Mouse (Mus musculus): Measurements from ENCODE around the gene Nlrp6. TPM values are rescaled to one million over a fixed set of nuclear protein-coding genes. Genes with fewer than 3 reads are reported as not detected.
A peak's percentile ranks its signal among the peaks of the same experiment; 100 is the strongest.

The Nlrp6 gene
- total RNA-seq (2014; fragmentation: Nextera tagmentation) (not detected in 2 replicates), total RNA-seq (2017) (0.11 and 0.12 TPM in 2 replicates), polyA plus RNA-seq (2012) (0.07 and 0.08 TPM in 2 replicates)

GRCm38 (mm10) chr7:140920418-140921029, at the start of gene Nlrp6:
TSS of gene Nlrp6 (plus strand) at chr7:140920902.
- Histone ChIP-seq H3K4me3 (ENCODE audit: low read depth, low read length) (peak within 1 kb of the TSS; percentile 51; the same call in 1 of the 2 replicates), H3K36me3 (replicated peaks) (no peaks in the 10 kb centered on the region), H3K4me1 (ENCODE audit: insufficient read depth, low read depth, low read length) (peaks cover 52% of the 10 kb centered on the region)

GRCm38 (mm10) chr7:140874224-140874623, 46.5 kb upstream of the Nlrp6 start:
- Histone ChIP-seq H3K36me3 (replicated peaks) (peaks cover 88% of the 10 kb centered on the region), H3K4me1 (ENCODE audit: insufficient read depth, low read depth, low read length) (peaks cover 26% of the 10 kb centered on the region), H3K9me3 (replicated peaks) (no peaks in the 10 kb centered on the region), H3K27me3 (ENCODE audit: insufficient read depth, low read length) (no peaks in the 10 kb centered on the region), H3K4me3 (ENCODE audit: low read depth, low read length) (no peak overlapping the region)
- TF ChIP-seq CTCF (IDR thresholded peaks at IDR 0.05; ENCODE audit: low read depth, low read length): no peak
- no peak for TF ChIP-seq TAL1 (conservative IDR thresholded peaks at IDR 0.05; ENCODE audit: low read depth, low read length)
- no peak for TF ChIP-seq GATA1 (IDR thresholded peaks at IDR 0.05; ENCODE audit: borderline replicate concordance, low read length)
- TF ChIP-seq POLR2AphosphoS5 (IDR thresholded peaks at IDR 0.05; ENCODE audit: insufficient replicate concordance, low read depth, low read length): no peak
- no peak for TF ChIP-seq GATA2 (IDR thresholded peaks at IDR 0.05; ENCODE audit: borderline replicate concordance, low read depth, low read length)
- DNase-seq (ENCODE audit: low spot score): no peak
- no peak for ATAC-seq (ENCODE audit: extremely low read depth, insufficient number of reproducible peaks, low FRiP score, poor library complexity, severe bottlenecking)

More at GRCm38 (mm10) chr7:140920418-140921029, at the start of gene Nlrp6:
- peaks cover 10% of the 10 kb centered on the region for H3K9me3 ChIP-seq (replicated peaks)
- DNase-seq (ENCODE audit: low spot score): no peak
- TF ChIP-seq GATA1 (IDR thresholded peaks at IDR 0.05; ENCODE audit: borderline replicate concordance, low read length) (no peak), GATA2 (IDR thresholded peaks at IDR 0.05; ENCODE audit: borderline replicate concordance, low read depth, low read length) (no peak), POLR2AphosphoS5 (IDR thresholded peaks at IDR 0.05; ENCODE audit: insufficient replicate concordance, low read depth, low read length) (no peak), CTCF (IDR thresholded peaks at IDR 0.05; ENCODE audit: low read depth, low read length) (no peak), TAL1 (conservative IDR thresholded peaks at IDR 0.05; ENCODE audit: low read depth, low read length) (no peak)
- H3K27me3 ChIP-seq (ENCODE audit: insufficient read depth, low read length): peaks cover 38% of the 10 kb centered on the region
- ATAC-seq (ENCODE audit: extremely low read depth, insufficient number of reproducible peaks, low FRiP score, poor library complexity, severe bottlenecking): no peak

GRCm38 (mm10) chr7:140877364-140877763, 43.3 kb upstream of the Nlrp6 start:
- Histone ChIP-seq H3K36me3 (replicated peaks) (peaks cover 63% of the 10 kb centered on the region), H3K27me3 (ENCODE audit: insufficient read depth, low read length) (no peaks in the 10 kb centered on the region), H3K4me1 (ENCODE audit: insufficient read depth, low read depth, low read length) (peaks cover 42% of the 10 kb centered on the region), H3K4me3 (ENCODE audit: low read depth, low read length) (no peak overlapping the region), H3K9me3 (replicated peaks) (no peaks in the 10 kb centered on the region)
- TF ChIP-seq GATA1 (IDR thresholded peaks at IDR 0.05; ENCODE audit: borderline replicate concordance, low read length) (no peak), POLR2AphosphoS5 (IDR thresholded peaks at IDR 0.05; ENCODE audit: insufficient replicate concordance, low read depth, low read length) (no peak), CTCF (IDR thresholded peaks at IDR 0.05; ENCODE audit: low read depth, low read length) (no peak), TAL1 (conservative IDR thresholded peaks at IDR 0.05; ENCODE audit: low read depth, low read length) (no peak), GATA2 (IDR thresholded peaks at IDR 0.05; ENCODE audit: borderline replicate concordance, low read depth, low read length) (no peak)
- no peak for DNase-seq (ENCODE audit: low spot score)
- ATAC-seq (ENCODE audit: extremely low read depth, insufficient number of reproducible peaks, low FRiP score, poor library complexity, severe bottlenecking): no peak

- Histone ChIP-seq H3K9me3 (replicated peaks) (no peaks in the 10 kb centered on the region), H3K4me3 (ENCODE audit: low read depth, low read length) (no peak overlapping the region), H3K4me1 (ENCODE audit: insufficient read depth, low read depth, low read length) (peaks cover 49% of the 10 kb centered on the region), H3K36me3 (replicated peaks) (peaks cover 59% of the 10 kb centered on the region), H3K27me3 (ENCODE audit: insufficient read depth, low read length) (no peaks in the 10 kb centered on the region)
- ATAC-seq (ENCODE audit: extremely low read depth, insufficient number of reproducible peaks, low FRiP score, poor library complexity, severe bottlenecking) (no peak), DNase-seq (ENCODE audit: low spot score) (no peak)
- TF ChIP-seq CTCF (IDR thresholded peaks at IDR 0.05; ENCODE audit: low read depth, low read length): no peak
- TF ChIP-seq GATA2 (IDR thresholded peaks at IDR 0.05; ENCODE audit: borderline replicate concordance, low read depth, low read length): no peak
- no peak for TF ChIP-seq POLR2AphosphoS5 (IDR thresholded peaks at IDR 0.05; ENCODE audit: insufficient replicate concordance, low read depth, low read length)
- TF ChIP-seq GATA1 (IDR thresholded peaks at IDR 0.05; ENCODE audit: borderline replicate concordance, low read length): no peak
- no peak for TF ChIP-seq TAL1 (conservative IDR thresholded peaks at IDR 0.05; ENCODE audit: low read depth, low read length)
Measured at GRCm38 (mm10) chr7:140879355-140879754, 41.3 kb upstream of the Nlrp6 start.

- peaks cover 58% of the 10 kb centered on the region for H3K36me3 ChIP-seq (replicated peaks)
Measured at GRCm38 (mm10) chr7:140880419-140880818, 40.3 kb upstream of the Nlrp6 start.

GRCm38 (mm10) chr7:140880865-140881515, 39.7 kb upstream of the Nlrp6 start:
- ATAC-seq (ENCODE audit: extremely low read depth, insufficient number of reproducible peaks, low FRiP score, poor library complexity, severe bottlenecking) (no peak), DNase-seq (ENCODE audit: low spot score) (no peak)
- no peaks in the 10 kb centered on the region for H3K9me3 ChIP-seq (replicated peaks)
- H3K36me3 ChIP-seq (replicated peaks): peaks cover 59% of the 10 kb centered on the region
- peak overlapping the region; percentile 90 for H3K4me3 ChIP-seq (ENCODE audit: low read depth, low read length)
- peaks cover 44% of the 10 kb centered on the region for H3K4me1 ChIP-seq (ENCODE audit: insufficient read depth, low read depth, low read length)
- H3K27me3 ChIP-seq (ENCODE audit: insufficient read depth, low read length): no peaks in the 10 kb centered on the region
- no peak for TF ChIP-seq TAL1 (conservative IDR thresholded peaks at IDR 0.05; ENCODE audit: low read depth, low read length)
- no peak for TF ChIP-seq CTCF (IDR thresholded peaks at IDR 0.05; ENCODE audit: low read depth, low read length)
- TF ChIP-seq GATA2 (IDR thresholded peaks at IDR 0.05; ENCODE audit: borderline replicate concordance, low read depth, low read length): no peak
- TF ChIP-seq GATA1 (IDR thresholded peaks at IDR 0.05; ENCODE audit: borderline replicate concordance, low read length): no peak
- TF ChIP-seq POLR2AphosphoS5 (IDR thresholded peaks at IDR 0.05; ENCODE audit: insufficient replicate concordance, low read depth, low read length): no peak

More at GRCm38 (mm10) chr7:140880419-140880818, 40.3 kb upstream of the Nlrp6 start:
- no peaks in the 10 kb centered on the region for H3K9me3 ChIP-seq (replicated peaks)
- ATAC-seq (ENCODE audit: extremely low read depth, insufficient number of reproducible peaks, low FRiP score, poor library complexity, severe bottlenecking) (no peak), DNase-seq (ENCODE audit: low spot score) (no peak)
- H3K27me3 ChIP-seq (ENCODE audit: insufficient read depth, low read length): no peaks in the 10 kb centered on the region
- TF ChIP-seq TAL1 (conservative IDR thresholded peaks at IDR 0.05; ENCODE audit: low read depth, low read length) (no peak), POLR2AphosphoS5 (IDR thresholded peaks at IDR 0.05; ENCODE audit: insufficient replicate concordance, low read depth, low read length) (no peak), GATA2 (IDR thresholded peaks at IDR 0.05; ENCODE audit: borderline replicate concordance, low read depth, low read length) (no peak), GATA1 (IDR thresholded peaks at IDR 0.05; ENCODE audit: borderline replicate concordance, low read length) (no peak), CTCF (IDR thresholded peaks at IDR 0.05; ENCODE audit: low read depth, low read length) (no peak)
- H3K4me3 ChIP-seq (ENCODE audit: low read depth, low read length): no peak overlapping the region; the same call in 1 of the 2 replicates
- H3K4me1 ChIP-seq (ENCODE audit: insufficient read depth, low read depth, low read length): peaks cover 44% of the 10 kb centered on the region
